Mouse (Mus musculus) neutrophil, adult 5-6 weeks (primary cell): ENCODE results near the gene Fbxo21. TPM values are rescaled to one million over a fixed set of nuclear protein-coding genes. Genes with fewer than 3 reads are reported as not detected.

Experiments used
- total RNA-seq: library from RNA; stranded (forward); fragments of 200-1000 nt; gene quantifications from 2 replicates; pipeline ENCODE4 v1.2.3, GENCODE M21; 2017

The Fbxo21 gene
- total RNA-seq, 1 experiment from 2014 or later = 15.9 TPM

Other genes with a start within 250 kb of the Fbxo21 start
- gene Nos1, start 195.7 kb upstream of the Fbxo21 start, total RNA-seq = not detected in 2 replicates
- gene Tesc, start 51.0 kb downstream of the Fbxo21 start, total RNA-seq = 0.61 and 0.93 TPM in 2 replicates
- gene Fbxw8, start 178.7 kb downstream of the Fbxo21 start, total RNA-seq = 6.8 and 7.8 TPM in 2 replicates
- gene Hrk, start 187.9 kb downstream of the Fbxo21 start, total RNA-seq = not detected in 2 replicates